Mouse (Mus musculus) limb, embryonic 10.5 days (tissue): ENCODE measurements around the gene Efcab11. TPM values are rescaled to one million over a fixed set of nuclear protein-coding genes. Genes with fewer than 3 reads are reported as not detected.

Source experiments
- DNase-seq: peaks from one replicate; pipeline ENCODE4 v3.0.0-alpha.2; 2017; ENCODE audit warnings: low spot score
- H3K27ac ChIP-seq: fragments of 300-500 bp; sonication (generic); 2 replicates; pipeline ENCODE4 v1.5.1; 2016; ENCODE audit warnings: mild to moderate bottlenecking
- H3K27me3 ChIP-seq: fragments of 300-500 bp; sonication (generic); 2 replicates; pipeline ENCODE4 v1.6.1; 2016; ENCODE audit warnings: low read depth, mild to moderate bottlenecking; ENCODE audit not compliant: poor library complexity, severe bottlenecking
- H3K36me3 ChIP-seq: fragments of 300-500 bp; sonication (generic); 2 replicates; pipeline ENCODE4 v1.6.1; 2016; ENCODE audit warnings: mild to moderate bottlenecking, moderate library complexity
- H3K4me1 ChIP-seq: fragments of 300-500 bp; sonication (generic); 2 replicates; pipeline ENCODE4 v1.6.1; 2016
- H3K4me3 ChIP-seq: fragments of 300-500 bp; sonication (generic); 2 replicates; pipeline ENCODE4 v1.5.1; 2016; ENCODE audit warnings: mild to moderate bottlenecking, moderate library complexity
- H3K9me3 ChIP-seq: fragments of 300-500 bp; sonication (generic); replicated peaks from 2 replicates; pipeline ENCODE4 v1.6.1; 2016; ENCODE audit warnings: mild to moderate bottlenecking
- WGBS: fragments of 180-500 bp; shearing (Covaris S2); methylation state at CpG from one replicate; pipeline ENCODE4 v1.1.7; 2016; 5-methylcytosine and 5-hydroxymethylcytosine counted together
- polyA plus RNA-seq: library from polyadenylated mRNA; unstranded; fragments of >200 nt; fragmentation: Nextera tagmentation; extraction: Ambion mirVana; gene quantifications from 2 replicates; pipeline ENCODE4 v1.2.1, GENCODE M21; 2016

Gene Efcab11
- polyA plus RNA-seq, 1 experiment from 2014 or later = 21.7 TPM

DNA sequence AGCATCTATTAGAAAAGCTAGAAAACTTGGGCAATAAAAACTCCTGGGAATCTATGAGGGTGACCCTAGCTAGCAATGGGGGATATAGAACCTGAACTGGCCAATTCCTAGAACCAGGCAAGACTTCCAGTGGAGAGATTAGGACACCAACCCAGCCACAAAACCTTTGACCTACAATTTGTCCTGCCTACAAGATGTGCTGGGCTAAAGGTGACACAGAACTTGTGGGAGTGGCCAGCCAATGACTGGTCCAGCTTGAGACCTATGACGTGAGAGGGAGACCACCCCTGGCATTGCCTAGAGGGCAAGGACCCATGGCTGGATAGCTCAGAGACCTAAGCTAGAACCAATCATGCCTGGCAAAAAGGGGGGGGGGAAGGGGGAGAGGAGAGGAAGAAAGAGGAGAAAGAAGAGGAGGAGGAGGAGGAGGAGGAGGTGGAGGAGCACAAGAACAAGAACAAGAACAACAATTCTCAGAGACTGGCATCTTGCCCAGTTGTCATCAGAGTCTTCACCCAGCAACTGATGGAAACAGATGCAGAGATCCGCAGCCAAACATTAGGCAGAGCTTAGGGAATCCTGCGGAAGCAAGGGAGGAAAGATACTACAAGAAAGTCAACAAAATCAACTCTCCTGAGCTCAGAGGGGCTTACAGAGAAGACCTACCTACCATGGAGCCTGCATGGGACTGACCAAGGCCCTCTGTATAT lies 24.7 kb downstream of the Efcab11 start:
- peaks cover 5% of the 10 kb centered on the region for H3K4me1 ChIP-seq
- H3K27ac ChIP-seq = no peak overlapping the region
- peaks cover 4% of the 10 kb centered on the region; the same call in 1 of the 2 replicates for H3K36me3 ChIP-seq
- H3K9me3 ChIP-seq = no peaks in the 10 kb centered on the region
- H3K4me3 ChIP-seq = no peak overlapping the region
- WGBS = 85% methylated on average over 3 of the region's 3 CpGs
- H3K27me3 ChIP-seq = no peaks in the 10 kb centered on the region
- DNase-seq = no peak

DNA sequence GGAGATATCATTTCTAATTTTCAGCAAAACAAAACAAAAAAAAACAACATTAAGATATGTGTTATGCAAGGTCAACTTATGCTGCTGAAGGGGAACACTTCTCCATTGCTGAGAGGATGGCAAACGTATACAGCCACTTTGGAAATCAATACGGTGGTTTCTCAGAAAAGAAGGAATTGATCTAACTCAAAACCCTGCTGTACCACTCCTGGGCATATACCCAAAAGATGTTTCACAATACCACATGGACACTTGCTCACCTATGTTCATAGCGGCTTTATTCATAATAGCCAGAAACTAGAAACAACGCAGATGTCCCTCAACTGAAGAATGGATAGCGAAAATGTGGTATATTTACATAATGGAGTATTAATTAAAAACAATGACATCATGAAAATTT lies 25.6 kb downstream of the Efcab11 start:
- H3K4me3 ChIP-seq = no peak overlapping the region
- WGBS = 96% methylated on average over 5 of the region's 5 CpGs
- H3K36me3 ChIP-seq = peaks cover 11% of the 10 kb centered on the region
- H3K27me3 ChIP-seq = no peaks in the 10 kb centered on the region
- no peaks in the 10 kb centered on the region for H3K9me3 ChIP-seq
- no peak for DNase-seq
- H3K27ac ChIP-seq = no peak overlapping the region
- H3K4me1 ChIP-seq = peaks cover 5% of the 10 kb centered on the region

DNA sequence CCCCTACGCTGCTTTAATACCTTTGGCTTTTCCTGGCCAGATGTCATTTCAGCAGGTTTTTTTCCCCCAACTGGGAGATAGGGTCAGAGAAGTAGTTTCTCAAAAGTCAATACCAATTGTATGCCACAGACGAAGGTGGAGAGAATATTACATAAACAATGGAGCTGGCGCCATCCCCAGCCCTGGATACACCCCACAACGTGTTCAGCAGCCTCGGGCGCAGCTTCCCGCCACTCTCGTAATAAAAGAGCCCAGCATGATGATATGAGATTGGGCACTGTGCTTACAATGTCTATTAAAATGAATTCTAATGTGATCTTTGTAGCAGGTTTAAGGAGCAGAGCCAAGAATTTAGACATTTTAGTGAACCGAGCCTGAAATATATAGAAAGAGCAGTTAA lies 28.2 kb downstream of the Efcab11 start:
- H3K27ac ChIP-seq = no peak overlapping the region
- no peak for DNase-seq
- 92% methylated on average over 9 of the region's 9 CpGs for WGBS
- H3K4me1 ChIP-seq = peaks cover 5% of the 10 kb centered on the region
- H3K4me3 ChIP-seq = no peak overlapping the region
- no peaks in the 10 kb centered on the region for H3K27me3 ChIP-seq
- H3K9me3 ChIP-seq = no peaks in the 10 kb centered on the region
- peaks cover 15% of the 10 kb centered on the region for H3K36me3 ChIP-seq

DNA sequence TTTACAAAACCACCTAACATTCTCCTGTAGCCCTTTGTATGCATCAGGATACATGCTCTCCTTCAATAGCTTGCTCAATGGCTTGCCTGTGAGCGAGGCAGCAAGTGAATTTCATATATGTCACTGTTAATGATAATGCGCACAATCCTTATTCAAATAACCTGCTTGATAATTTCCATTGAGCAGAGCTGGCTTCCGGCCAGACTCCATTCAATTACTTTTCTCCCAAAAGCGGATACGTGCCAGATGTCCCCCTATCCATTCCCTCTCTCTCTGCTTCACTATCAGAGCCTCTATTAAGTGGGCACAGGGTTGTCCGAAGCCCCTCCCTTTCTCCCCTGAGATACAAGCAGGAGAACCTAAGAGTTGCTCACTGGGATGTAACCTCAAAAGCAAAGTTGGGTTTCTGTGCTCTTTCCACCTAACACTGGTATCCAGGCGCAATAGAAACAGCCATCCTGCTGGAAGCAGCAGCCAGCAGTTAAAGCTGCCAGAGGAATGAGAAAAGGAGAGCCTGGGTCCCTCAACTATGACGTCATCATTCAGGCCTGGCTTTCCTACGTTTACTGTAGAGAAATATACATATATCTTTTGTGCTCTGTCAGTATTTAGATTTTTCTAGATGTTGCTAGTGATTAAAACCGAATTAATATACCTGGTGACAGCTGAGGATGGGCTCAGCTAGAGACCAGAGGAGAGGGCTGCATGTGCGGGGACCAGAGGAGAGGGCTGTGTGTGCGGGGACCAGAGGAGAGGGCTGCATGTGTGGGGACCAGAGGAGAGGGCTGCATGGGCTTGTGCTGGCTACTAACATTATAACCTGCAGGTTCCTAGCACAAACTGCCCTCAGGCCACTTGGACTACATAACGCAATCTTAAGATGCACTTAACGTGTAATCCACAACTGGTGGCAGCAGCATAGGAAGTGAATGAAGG lies 30.6 kb downstream of the Efcab11 start:
- Histone ChIP-seq H3K36me3 (peaks cover 15% of the 10 kb centered on the region), H3K9me3 (no peaks in the 10 kb centered on the region), H3K27me3 (no peaks in the 10 kb centered on the region), H3K27ac (no peak overlapping the region), H3K4me1 (peaks cover 7% of the 10 kb centered on the region), H3K4me3 (no peak overlapping the region)
- 93% methylated on average over 14 of the region's 14 CpGs for WGBS
- no peak for DNase-seq

DNA sequence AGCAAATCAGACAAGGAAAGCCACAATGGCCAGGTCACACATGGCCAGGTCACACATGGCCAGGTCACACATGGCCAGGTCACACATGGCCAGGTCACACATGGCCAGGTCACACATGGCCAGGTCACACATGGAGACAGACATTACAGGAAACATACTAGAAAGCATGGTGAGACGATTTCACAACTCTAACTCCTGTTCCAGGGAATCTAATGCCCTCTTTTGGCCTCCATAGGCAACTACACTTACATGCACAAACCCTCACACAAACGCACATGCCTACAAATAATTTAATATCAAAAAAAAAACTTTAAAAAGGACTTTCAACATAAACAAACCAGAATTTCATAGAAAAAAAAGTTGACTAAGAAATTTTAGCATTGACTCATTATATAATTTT lies 34.2 kb downstream of the Efcab11 start:
- H3K4me1 ChIP-seq = 0 out of 2 replicates have a peak, but pooled peaks cover 2% of the 10 kb centered on the region
- no peaks in the 10 kb centered on the region for H3K27me3 ChIP-seq
- no peak overlapping the region for H3K4me3 ChIP-seq
- H3K36me3 ChIP-seq = peaks cover 14% of the 10 kb centered on the region
- H3K9me3 ChIP-seq = no peaks in the 10 kb centered on the region
- 79% methylated on average over 2 of the region's 2 CpGs for WGBS
- no peak for DNase-seq
- H3K27ac ChIP-seq = no peak overlapping the region

DNA sequence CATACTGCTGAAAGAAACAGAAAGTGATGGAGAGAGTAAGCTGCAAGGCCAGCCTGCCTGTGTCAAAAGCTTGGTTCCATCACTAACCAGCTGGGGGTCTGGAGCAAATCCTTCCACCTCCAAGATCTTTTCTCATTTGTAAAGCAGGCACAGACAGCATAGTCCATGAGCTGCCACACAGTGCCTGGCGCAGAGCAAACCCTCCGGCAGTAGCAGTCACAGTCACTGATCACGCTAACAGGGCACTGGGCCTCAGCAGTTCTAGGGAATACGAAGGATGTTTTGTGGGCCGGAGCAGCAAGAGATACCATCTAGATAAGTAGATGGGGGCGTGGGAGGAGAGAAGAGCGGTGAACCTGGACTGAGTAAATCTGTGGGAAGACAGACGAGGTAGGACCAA lies 39.3 kb downstream of the Efcab11 start:
- no peak overlapping the region for H3K4me3 ChIP-seq
- H3K9me3 ChIP-seq = no peaks in the 10 kb centered on the region
- no peaks in the 10 kb centered on the region for H3K27me3 ChIP-seq
- no peak for DNase-seq
- 0 out of 2 replicates have a peak, but pooled peaks cover 2% of the 10 kb centered on the region for H3K4me1 ChIP-seq
- peaks cover 6% of the 10 kb centered on the region; the same call in 1 of the 2 replicates for H3K36me3 ChIP-seq
- H3K27ac ChIP-seq = no peak overlapping the region
- WGBS = 92% methylated on average over 8 of the region's 8 CpGs

DNA sequence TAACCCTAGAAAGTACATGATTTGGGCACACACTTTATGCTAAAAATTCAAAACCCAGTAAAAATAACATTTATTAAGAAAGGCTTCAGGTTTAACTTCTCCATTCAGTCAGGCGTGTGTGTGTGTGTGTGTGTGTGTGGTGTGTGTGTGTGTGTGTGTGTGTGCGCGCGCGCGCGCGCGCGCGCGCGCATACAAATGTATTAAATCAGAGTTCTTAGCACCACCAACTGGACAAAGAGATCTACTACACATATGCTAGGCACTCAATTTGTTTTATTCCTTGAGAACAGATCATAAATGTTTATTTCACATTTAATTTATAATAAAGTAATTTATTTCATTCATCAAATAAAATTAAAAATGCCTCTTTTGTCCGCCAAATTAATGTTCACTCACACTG lies 45.5 kb downstream of the Efcab11 start:
- WGBS = 84% methylated on average over 14 of the region's 14 CpGs
- no peak for DNase-seq
- H3K9me3 ChIP-seq = no peaks in the 10 kb centered on the region
- H3K27me3 ChIP-seq = no peaks in the 10 kb centered on the region
- no peak overlapping the region for H3K27ac ChIP-seq
- no peak overlapping the region for H3K4me3 ChIP-seq
- H3K36me3 ChIP-seq = peaks cover under 1% of the 10 kb centered on the region; the same call in 1 of the 2 replicates
- peaks cover 4% of the 10 kb centered on the region for H3K4me1 ChIP-seq

DNA sequence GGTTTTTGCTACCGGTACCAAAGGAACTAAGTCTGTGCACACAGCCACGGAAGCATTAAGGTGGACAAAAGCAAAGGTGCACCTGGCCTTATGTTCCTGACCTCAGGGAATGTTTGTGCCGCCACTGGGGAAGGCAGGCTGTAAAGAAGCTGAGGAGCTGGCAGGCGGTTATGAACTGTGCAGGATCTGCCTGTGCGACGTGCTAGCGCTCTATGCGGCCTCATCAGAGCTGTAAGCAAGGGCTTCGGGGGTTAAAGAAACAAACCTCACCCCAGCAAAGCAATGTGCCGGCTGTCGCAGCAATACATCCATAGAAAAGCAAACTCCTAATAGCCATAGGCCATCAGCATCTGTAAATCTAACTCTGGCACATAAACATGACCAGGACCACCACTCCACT lies 46.1 kb downstream of the Efcab11 start:
- WGBS = 79% methylated on average over 11 of the region's 11 CpGs
- no peak overlapping the region for H3K4me3 ChIP-seq
- peaks cover 4% of the 10 kb centered on the region; the same call in 1 of the 2 replicates for H3K36me3 ChIP-seq
- DNase-seq = no peak
- no peaks in the 10 kb centered on the region for H3K27me3 ChIP-seq
- H3K4me1 ChIP-seq = peaks cover 4% of the 10 kb centered on the region
- H3K27ac ChIP-seq = no peak overlapping the region
- no peaks in the 10 kb centered on the region for H3K9me3 ChIP-seq

DNA sequence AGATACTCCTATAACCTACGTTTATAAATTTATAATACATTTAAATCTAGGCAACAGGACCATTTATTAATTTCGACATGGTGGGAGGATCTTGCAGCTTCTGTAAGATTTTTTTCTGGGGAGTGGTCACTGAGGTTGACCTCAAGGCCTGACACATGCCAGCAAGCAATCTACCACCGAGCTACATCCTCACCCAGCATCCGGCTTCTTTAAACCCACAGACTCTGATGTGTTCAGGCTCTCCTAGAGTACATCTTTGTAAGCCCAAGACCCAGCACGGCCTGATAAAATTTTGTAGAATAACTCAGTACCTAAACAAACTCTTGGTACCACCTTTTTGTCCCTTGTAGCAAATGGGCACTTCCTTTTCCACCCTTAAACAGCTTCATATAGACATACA lies 46.7 kb downstream of the Efcab11 start:
- DNase-seq = no peak
- Histone ChIP-seq H3K4me1 (peaks cover 4% of the 10 kb centered on the region), H3K36me3 (peaks cover 5% of the 10 kb centered on the region; the same call in 1 of the 2 replicates), H3K4me3 (no peak overlapping the region), H3K27me3 (no peaks in the 10 kb centered on the region), H3K27ac (no peak overlapping the region), H3K9me3 (no peaks in the 10 kb centered on the region)
- 88% methylated on average over 5 of the region's 5 CpGs for whole genome bisulfite sequencing

DNA sequence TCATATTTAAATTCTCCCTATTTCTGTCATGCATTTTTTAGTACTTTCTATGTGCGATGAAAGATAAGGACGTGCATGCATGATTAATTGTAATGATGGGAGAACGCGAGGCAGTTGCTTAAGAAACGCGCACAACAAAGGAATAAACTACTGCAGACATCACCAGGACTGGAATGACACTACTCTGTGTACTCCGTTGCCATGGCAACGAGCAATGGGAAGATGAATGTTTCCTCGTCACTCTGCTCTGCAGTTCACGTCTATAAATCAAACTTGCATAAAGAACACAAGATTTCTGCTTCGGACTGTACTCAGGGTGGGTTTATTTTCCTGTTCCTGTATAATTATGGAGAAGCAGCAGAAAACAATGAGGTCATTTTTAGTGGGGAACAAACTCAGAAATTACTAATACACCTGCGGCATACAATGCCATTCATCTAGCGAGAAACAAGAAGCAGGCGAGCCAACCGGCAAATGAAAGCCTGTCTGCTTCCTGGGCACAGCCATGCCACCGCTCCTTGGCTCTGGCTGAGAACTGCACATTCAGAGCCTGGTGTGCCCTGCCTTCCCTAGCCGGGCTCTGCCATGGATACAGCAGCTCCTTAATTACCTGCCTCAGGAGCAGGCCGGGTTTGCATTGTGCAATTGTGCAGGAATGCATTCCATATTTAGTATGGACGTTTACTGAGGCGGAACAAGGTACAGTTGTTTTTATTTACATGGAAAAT lies 47.7 kb downstream of the Efcab11 start:
- WGBS = 85% methylated on average over 20 of the region's 20 CpGs
- H3K9me3 ChIP-seq = no peaks in the 10 kb centered on the region
- H3K27ac ChIP-seq = no peak overlapping the region
- H3K4me1 ChIP-seq = peaks cover 4% of the 10 kb centered on the region
- peaks cover 5% of the 10 kb centered on the region; the same call in 1 of the 2 replicates for H3K36me3 ChIP-seq
- no peak overlapping the region for H3K4me3 ChIP-seq
- H3K27me3 ChIP-seq = no peaks in the 10 kb centered on the region
- peak; percentile 35 for DNase-seq

DNA sequence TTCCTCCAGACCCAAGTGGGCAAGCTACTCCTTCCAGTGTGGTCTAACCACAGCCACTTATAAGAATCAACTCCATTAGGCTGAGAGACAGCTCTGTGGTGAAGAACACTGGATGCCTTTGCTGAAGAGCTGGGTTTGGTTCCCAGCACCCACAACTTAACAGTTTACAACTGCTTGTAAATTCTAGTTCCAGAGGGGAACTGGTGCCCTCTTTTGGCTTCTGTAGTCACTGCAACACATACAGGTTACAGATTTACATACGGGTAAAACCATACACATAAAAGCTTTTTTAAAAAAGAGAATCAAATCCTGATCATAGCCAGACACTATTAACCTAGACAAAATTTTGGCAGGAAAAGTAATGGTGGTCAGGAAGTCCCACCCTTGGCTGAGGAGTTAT lies 50.8 kb downstream of the Efcab11 start:
- DNase-seq = no peak
- no peaks in the 10 kb centered on the region for H3K9me3 ChIP-seq
- 92% methylated on average over 1 of the region's 1 CpGs for WGBS
- no peak overlapping the region for H3K4me3 ChIP-seq
- no peaks in the 10 kb centered on the region for H3K27me3 ChIP-seq
- H3K4me1 ChIP-seq = peaks cover 4% of the 10 kb centered on the region
- H3K27ac ChIP-seq = no peak overlapping the region
- peaks cover 5% of the 10 kb centered on the region; the same call in 1 of the 2 replicates for H3K36me3 ChIP-seq

DNA sequence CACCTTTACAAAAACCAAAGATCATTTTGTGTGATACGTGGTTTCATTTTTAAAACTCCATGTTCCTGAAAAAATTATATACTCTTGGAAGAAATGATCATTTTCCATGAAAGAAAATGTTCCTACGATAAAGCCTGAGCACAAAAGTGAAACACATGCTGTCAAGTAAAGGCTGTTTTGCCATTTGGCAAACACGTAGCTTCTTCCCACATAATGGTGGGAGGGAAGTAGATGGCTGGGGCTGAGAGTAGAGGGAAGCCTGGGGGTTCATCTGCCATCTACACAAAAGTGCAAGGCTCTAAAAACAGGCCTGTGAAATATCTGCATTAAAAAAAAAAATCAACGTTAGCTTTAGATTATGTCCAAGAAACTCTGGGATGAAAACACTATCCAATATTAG lies 61.6 kb downstream of the Efcab11 start:
- 92% methylated on average over 4 of the region's 4 CpGs for WGBS
- H3K4me3 ChIP-seq = no peak overlapping the region
- H3K27me3 ChIP-seq = no peaks in the 10 kb centered on the region

More for the DNA sequence above, 61.6 kb downstream of the Efcab11 start:
- no peaks in the 10 kb centered on the region for H3K4me1 ChIP-seq
- H3K9me3 ChIP-seq = no peaks in the 10 kb centered on the region
- DNase-seq = no peak
- H3K27ac ChIP-seq = no peak overlapping the region
- peaks cover 2% of the 10 kb centered on the region; the same call in 1 of the 2 replicates for H3K36me3 ChIP-seq
